Mouse (Mus musculus) layer of hippocampus, postnatal 36 days (tissue): Measurements from ENCODE around the gene Gm10762. TPM values are rescaled to one million over a fixed set of nuclear protein-coding genes. Genes with fewer than 3 reads are reported as not detected.
A peak's percentile ranks its signal among the peaks of the same experiment; 100 is the strongest.
"Not testable (repeated sequence)": the region's sequence is repeated elsewhere in the genome, so short reads cannot be mapped to it uniquely, and the experiment has no call there.

Experiments used
- DNase-seq, 2 experiments: peaks; one replicate each; pipeline ENCODE4 v3.0.0; 2022
- total RNA-seq, 2 experiments: library from RNA; stranded (reverse); gene quantifications; 2 replicates each; pipeline ENCODE4 v1.2.3; 2021

Gm10762 gene
- total RNA-seq: 1 to 10 TPM; 3.2 to 4.9 TPM

- peak; percentile 58 to 61 for DNase-seq
These were observed at the start of gene Gm10762 for GRCm38 (mm10) chr2:128967661-128968441. Gene Gm10762, minus strand, starts transcription at chr2:128967725.

GRCm38 (mm10) chr2:129008867-129009266, 41.3 kb upstream of the Gm10762 start:
- not testable (repeated sequence) for DNase-seq

GRCm38 (mm10) chr2:129006194-129006749, 38.7 kb upstream of the Gm10762 start:
- no peak for DNase-seq

- DNase-seq: no peak
These were observed 37.3 kb upstream of the Gm10762 start for GRCm38 (mm10) chr2:129004872-129005271.

- DNase-seq: peak; percentile 14 to 26
These were observed 17.2 kb upstream of the Gm10762 start for GRCm38 (mm10) chr2:128984746-128985145.

GRCm38 (mm10) chr2:128975572-128975971, 8.0 kb upstream of the Gm10762 start:
- DNase-seq: no peak

- no peak for DNase-seq
These were observed 4.8 kb upstream of the Gm10762 start for GRCm38 (mm10) chr2:128972301-128972700.

- DNase-seq: no peak
These were observed 1.1 kb upstream of the Gm10762 start for GRCm38 (mm10) chr2:128968475-128969083.

GRCm38 (mm10) chr2:128966641-128967580, 614 bp downstream of the Gm10762 start, which contains the start of gene Zc3h6:
Gene Zc3h6, plus strand, starts transcription at chr2:128967402.
- DNase-seq: peak; percentile 98

GRCm38 (mm10) chr2:128966236-128966635, 1.3 kb downstream of the Gm10762 start:
- no peak for DNase-seq

GRCm38 (mm10) chr2:128965505-128966105, 1.9 kb downstream of the Gm10762 start:
- no peak for DNase-seq

- DNase-seq: no peak
These were observed 13.3 kb downstream of the Gm10762 start for GRCm38 (mm10) chr2:128954186-128954585.

- no peak for DNase-seq
These were observed 19.4 kb downstream of the Gm10762 start for GRCm38 (mm10) chr2:128947962-128948588.

- peak; percentile 95 to 96 for DNase-seq
These were observed 23.7 kb downstream of the Gm10762 start, which contains the start of gene Zc3h8 for GRCm38 (mm10) chr2:128943538-128944528. Gene Zc3h8, minus strand, starts transcription at chr2:128944077.

- DNase-seq: no peak
These were observed 31.3 kb downstream of the Gm10762 start for GRCm38 (mm10) chr2:128936256-128936655.

- DNase-seq: no peak
These were observed 36.8 kb downstream of the Gm10762 start for GRCm38 (mm10) chr2:128930704-128931103.

GRCm38 (mm10) chr2:128928446-128928845, 39.1 kb downstream of the Gm10762 start:
- DNase-seq: no peak

GRCm38 (mm10) chr2:128924799-128925198, 42.7 kb downstream of the Gm10762 start:
- DNase-seq: no peak
